Mouse (Mus musculus) olfactory bulb, adult 2 months (tissue): ENCODE data around the gene Noto. TPM values are rescaled to one million over a fixed set of nuclear protein-coding genes. Genes with fewer than 3 reads are reported as not detected.
A peak's percentile ranks its signal among the peaks of the same experiment; 100 is the strongest.

Experiments
- H3K27ac ChIP-seq: fragments of 200-500 bp; 2 replicates; pipeline ENCODE4 v1.5.1; 2012; ENCODE audit warnings: low read depth, low read length; ENCODE audit not compliant: insufficient read depth
- H3K4me1 ChIP-seq: fragments of 200-500 bp; 2 replicates; pipeline ENCODE4 v1.6.1; 2012; ENCODE audit warnings: low read length; ENCODE audit not compliant: control insufficient read depth, insufficient read depth
- H3K4me3 ChIP-seq: fragments of 200-500 bp; 2 replicates; pipeline ENCODE4 v1.5.1; 2012; ENCODE audit warnings: mild to moderate bottlenecking, low read depth, low read length, moderate library complexity; ENCODE audit not compliant: insufficient read depth
- CTCF ChIP-seq: fragments of 200-500 bp; IDR thresholded peaks from 2 replicates; pipeline ENCODE4 v1.5.1; 2012; ENCODE audit warnings: low read depth, mild to moderate bottlenecking, low read length, moderate library complexity; ENCODE audit not compliant: insufficient read depth
- POLR2A ChIP-seq: fragments of 200-500 bp; IDR thresholded peaks from 2 replicates; pipeline ENCODE4 v1.6.1; 2012; ENCODE audit warnings: mild to moderate bottlenecking, low read depth, low read length, moderate library complexity; ENCODE audit not compliant: insufficient read depth
- WGBS: fragments of 180-500 bp; shearing (Covaris S2); methylation state at CpG from one replicate; pipeline ENCODE4 v1.1.7; 2018; 5-methylcytosine and 5-hydroxymethylcytosine counted together
- polyA plus RNA-seq: library from polyadenylated mRNA; stranded (reverse); fragments of >200 nt; gene quantifications from 2 replicates; pipeline ENCODE4 v1.2.4, GENCODE M21; 2012; ENCODE audit warnings: low replicate concordance; ENCODE audit not compliant: missing spikeins, insufficient read depth, insufficient read length

Gene Noto
- polyA plus RNA-seq, 1 experiment: not detected

GRCm38 (mm10) chr6:85452816-85453215 lies 29.1 kb downstream of the Noto start:
- H3K27ac ChIP-seq: no peak overlapping the region
- H3K4me3 ChIP-seq: peak overlapping the region; percentile 83
- WGBS: 4% methylated on average over 7 of the region's 7 CpGs
- TF ChIP-seq POLR2A: no peak
- no peak for TF ChIP-seq CTCF
- H3K4me1 ChIP-seq: no peaks in the 10 kb centered on the region; the same call in 1 of the 2 replicates

- Histone ChIP-seq H3K4me3 (no peak overlapping the region), H3K4me1 (no peaks in the 10 kb centered on the region), H3K27ac (no peak overlapping the region)
- no peak for TF ChIP-seq CTCF
- TF ChIP-seq POLR2A: no peak
- WGBS: 79% methylated on average over 2 of the region's 2 CpGs
These were observed 35.9 kb downstream of the Noto start for GRCm38 (mm10) chr6:85459621-85460020.

GRCm38 (mm10) chr6:85465381-85465780 lies 41.7 kb downstream of the Noto start:
- Histone ChIP-seq H3K27ac (no peak overlapping the region), H3K4me3 (no peak overlapping the region), H3K4me1 (no peaks in the 10 kb centered on the region; the same call in 1 of the 2 replicates)
- TF ChIP-seq POLR2A (no peak), CTCF (no peak)

DNA sequence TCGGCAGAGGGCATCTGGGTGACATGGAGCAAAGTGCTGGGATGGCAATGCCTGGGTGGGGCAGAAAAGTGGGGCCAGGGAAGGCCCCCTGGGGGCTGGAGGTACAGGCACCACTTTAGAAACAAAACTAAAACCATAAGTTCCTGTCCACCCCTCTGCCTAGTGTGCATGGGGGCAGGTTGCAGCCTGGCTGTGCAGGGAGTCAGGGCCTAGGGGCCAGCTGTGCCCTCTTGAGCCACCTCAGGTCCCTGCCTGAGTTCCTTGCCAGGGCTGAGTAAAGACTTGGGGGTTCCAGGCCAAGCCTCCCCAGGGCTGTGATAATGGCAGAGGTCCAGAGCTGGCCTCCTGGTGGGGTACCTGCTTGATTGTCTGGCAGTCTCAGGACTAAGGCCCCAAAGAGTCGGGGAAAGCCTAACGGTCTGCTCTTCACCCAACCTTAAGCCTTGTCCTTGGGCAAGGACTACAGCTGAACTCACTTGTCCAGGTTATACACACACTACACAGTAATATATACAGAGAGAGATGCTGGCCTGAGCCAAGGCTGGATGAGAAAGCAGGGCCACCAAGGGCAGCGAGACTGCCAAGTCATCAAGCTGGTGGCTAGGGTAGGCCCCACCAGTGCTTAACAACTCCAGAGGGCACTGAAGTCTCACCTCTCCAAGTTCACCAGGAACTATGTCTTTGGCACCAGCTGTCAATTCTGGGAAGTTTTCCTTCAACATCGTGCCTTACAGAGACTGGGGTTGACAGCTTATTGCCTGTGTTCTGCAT lies 46.2 kb downstream of the Noto start:
- Histone ChIP-seq H3K4me3 (no peak overlapping the region), H3K27ac (no peak overlapping the region), H3K4me1 (peaks cover 4% of the 10 kb centered on the region)
- 71% methylated on average over 5 of the region's 5 CpGs for WGBS
- TF ChIP-seq POLR2A (no peak), CTCF (no peak)

- WGBS: 49% methylated on average over 8 of the region's 8 CpGs
- TF ChIP-seq CTCF (no peak), POLR2A (no peak)
These were observed 48.3 kb downstream of the Noto start for GRCm38 (mm10) chr6:85471962-85472361.

GRCm38 (mm10) chr6:85472542-85472941 lies 48.9 kb downstream of the Noto start:
- no peak overlapping the region for H3K4me3 ChIP-seq
- peaks cover 4% of the 10 kb centered on the region for H3K4me1 ChIP-seq
- H3K27ac ChIP-seq: no peak overlapping the region
- WGBS: 71% methylated on average over 5 of the region's 5 CpGs
- TF ChIP-seq CTCF (no peak), POLR2A (no peak)

More at GRCm38 (mm10) chr6:85471962-85472361, 48.3 kb downstream of the Noto start:
- no peak overlapping the region for H3K4me3 ChIP-seq
- peaks cover 4% of the 10 kb centered on the region for H3K4me1 ChIP-seq
- no peak overlapping the region for H3K27ac ChIP-seq

DNA sequence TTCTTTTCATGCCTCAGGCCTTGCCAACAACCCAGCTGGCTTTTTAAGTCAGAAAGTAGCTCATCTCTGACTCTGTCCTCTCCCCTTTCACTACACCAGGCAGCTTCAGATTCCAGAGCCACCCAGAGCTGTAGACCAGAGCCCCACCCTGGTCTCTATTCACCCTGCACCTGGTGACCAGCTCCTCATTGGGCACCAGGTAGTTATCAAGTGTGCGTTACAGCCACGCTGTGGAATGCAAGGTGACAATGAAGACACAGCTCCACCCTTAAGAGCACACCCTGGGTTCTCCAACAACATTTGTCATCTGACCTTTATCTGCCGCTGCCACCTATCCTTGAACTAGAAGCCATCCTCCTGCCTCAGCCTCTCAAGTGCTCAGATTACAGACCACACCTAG lies 51.9 kb downstream of the Noto start:
- Histone ChIP-seq H3K4me3 (no peak overlapping the region), H3K27ac (no peak overlapping the region), H3K4me1 (peaks cover 11% of the 10 kb centered on the region)
- 95% methylated on average over 3 of the region's 3 CpGs for WGBS
- TF ChIP-seq CTCF: no peak
- no peak for TF ChIP-seq POLR2A

DNA sequence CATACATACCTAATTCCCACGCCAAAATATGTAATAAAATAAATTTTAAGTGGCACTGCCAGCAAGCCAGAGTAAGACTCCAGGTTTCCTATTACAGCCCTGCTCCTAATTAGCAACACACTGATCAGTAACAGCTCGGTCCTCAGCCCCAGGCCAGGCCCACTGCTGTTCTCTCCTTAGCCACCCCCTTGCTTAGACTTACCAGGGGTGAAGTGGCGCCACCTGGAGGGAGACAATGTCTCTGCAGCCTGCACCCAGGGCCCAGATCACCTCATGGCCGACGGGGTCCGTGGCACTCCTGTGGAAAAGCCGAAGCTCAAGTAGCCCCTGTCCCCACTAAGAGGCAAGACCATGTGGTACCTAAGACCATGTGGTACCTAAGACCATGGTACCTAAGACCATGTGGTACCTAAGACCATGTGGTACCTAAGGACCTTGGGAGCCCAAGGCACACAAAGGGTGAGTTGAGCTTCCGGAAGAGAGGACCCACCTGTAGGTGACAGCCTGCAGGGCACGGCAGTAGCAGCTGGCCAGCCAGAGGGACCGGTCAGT lies 53.8 kb downstream of the Noto start:
- WGBS: 50% methylated on average over 10 of the region's 10 CpGs
- peak; percentile 59 for TF ChIP-seq CTCF
- no peak for TF ChIP-seq POLR2A

GRCm38 (mm10) chr6:85478416-85478815 lies 54.7 kb downstream of the Noto start:
- 65% methylated on average over 14 of the region's 14 CpGs for WGBS
- TF ChIP-seq POLR2A (no peak), CTCF (no peak)
- Histone ChIP-seq H3K4me3 (no peak overlapping the region), H3K4me1 (peaks cover 13% of the 10 kb centered on the region), H3K27ac (no peak overlapping the region)

More for the DNA sequence above, 53.8 kb downstream of the Noto start:
- Histone ChIP-seq H3K4me3 (no peak overlapping the region), H3K4me1 (peaks cover 13% of the 10 kb centered on the region), H3K27ac (no peak overlapping the region)

Other genes starting within 250 kb of the Noto start
- not detected in 2 replicates for gene Emx1, start 236.4 kb upstream of the Noto start, polyA plus RNA-seq
- gene Sfxn5, start 90.5 kb upstream of the Noto start, polyA plus RNA-seq: not detected in 2 replicates
- gene Rab11fip5, start 49.3 kb upstream of the Noto start, polyA plus RNA-seq: not detected in 2 replicates
- gene Smyd5, start 8.1 kb downstream of the Noto start, polyA plus RNA-seq: not detected in 2 replicates
- gene Cct7, start 27.6 kb downstream of the Noto start, polyA plus RNA-seq: not detected in 2 replicates
- gene Pradc1, start 28.1 kb downstream of the Noto start, polyA plus RNA-seq: not detected in 2 replicates
- gene Fbxo41, start 79.1 kb downstream of the Noto start, polyA plus RNA-seq: not detected in 2 replicates
- not detected in 2 replicates for gene Egr4, start 89.7 kb downstream of the Noto start, polyA plus RNA-seq
- gene Alms1, start 163.6 kb downstream of the Noto start, polyA plus RNA-seq: 30.3 TPM in 1 of 2 replicates, not detected in the other